Mouse (Mus musculus): Measurements from ENCODE around the gene Rab43. TPM values are rescaled to one million over a fixed set of nuclear protein-coding genes. Genes with fewer than 3 reads are reported as not detected.

Rab43 gene
- polyA plus RNA-seq, 1 experiment from 2014 or later, result 12.5 TPM

- WGBS, result 64% methylated on average over 5 of the region's 5 CpGs
- DNase-seq (no peak), ATAC-seq (ENCODE audit: insufficient read depth) (no peak)
- no peak overlapping the region for H3K27ac ChIP-seq (ENCODE audit: low read depth)
- H3K9ac ChIP-seq, result no peak overlapping the region
- H3K4me2 ChIP-seq, result no peak overlapping the region
- H3K4me3 ChIP-seq (ENCODE audit: low read depth, low read length), result no peak overlapping the region
- no peak for TF ChIP-seq CTCF (IDR thresholded peaks at IDR 0.05; ENCODE audit: low read depth)
- peaks cover 7% of the 10 kb centered on the region; the same call in 1 of the 2 replicates for H3K4me1 ChIP-seq (ENCODE audit: insufficient read depth)
- no peaks in the 10 kb centered on the region for H3K9me3 ChIP-seq (ENCODE audit: low read depth, low read length)
- no peaks in the 10 kb centered on the region for H3K27me3 ChIP-seq (ENCODE audit: insufficient read depth, low read length)
- H3K36me3 ChIP-seq (ENCODE audit: insufficient read depth), result peaks cover under 1% of the 10 kb centered on the region; the same call in 1 of the 2 replicates
Measured at GRCm38 (mm10) chr6:87786621-87787020, 25.3 kb downstream of the Rab43 start.

- no peaks in the 10 kb centered on the region for H3K27me3 ChIP-seq (ENCODE audit: insufficient read depth, low read length)
- no peak for TF ChIP-seq CTCF (IDR thresholded peaks at IDR 0.05; ENCODE audit: low read depth)
- no peak overlapping the region for H3K4me2 ChIP-seq
- no peak overlapping the region for H3K27ac ChIP-seq (ENCODE audit: low read depth)
- no peak overlapping the region for H3K9ac ChIP-seq
- no peak for ATAC-seq (ENCODE audit: insufficient read depth)
- no peak for DNase-seq
- H3K4me1 ChIP-seq (ENCODE audit: insufficient read depth), result no peaks in the 10 kb centered on the region
- no peaks in the 10 kb centered on the region for H3K36me3 ChIP-seq (ENCODE audit: insufficient read depth)
- WGBS, result 32% methylated on average over 8 of the region's 8 CpGs
- H3K4me3 ChIP-seq (ENCODE audit: low read depth, low read length), result no peak overlapping the region
- H3K9me3 ChIP-seq (ENCODE audit: low read depth, low read length), result no peaks in the 10 kb centered on the region
Measured at GRCm38 (mm10) chr6:87784033-87784432, 27.9 kb downstream of the Rab43 start.

GRCm38 (mm10) chr6:87780546-87781301 is 31.2 kb downstream of the Rab43 start:
- H3K9me3 ChIP-seq (ENCODE audit: low read depth, low read length), result no peaks in the 10 kb centered on the region
- TF ChIP-seq CTCF (IDR thresholded peaks at IDR 0.05; ENCODE audit: low read depth), result no peak
- H3K9ac ChIP-seq, result no peak overlapping the region
- H3K4me1 ChIP-seq (ENCODE audit: insufficient read depth), result no peaks in the 10 kb centered on the region
- no peaks in the 10 kb centered on the region for H3K27me3 ChIP-seq (ENCODE audit: insufficient read depth, low read length)
- ATAC-seq (ENCODE audit: insufficient read depth) (no peak), DNase-seq (no peak)
- WGBS, result 76% methylated on average over 10 of the region's 10 CpGs
- no peaks in the 10 kb centered on the region for H3K36me3 ChIP-seq (ENCODE audit: insufficient read depth)
- no peak overlapping the region for H3K27ac ChIP-seq (ENCODE audit: low read depth)
- no peak overlapping the region for H3K4me2 ChIP-seq
- H3K4me3 ChIP-seq (ENCODE audit: low read depth, low read length), result no peak overlapping the region

- Histone ChIP-seq H3K27ac (ENCODE audit: low read depth) (no peak overlapping the region), H3K9me3 (ENCODE audit: low read depth, low read length) (no peaks in the 10 kb centered on the region), H3K9ac (no peak overlapping the region), H3K27me3 (ENCODE audit: insufficient read depth, low read length) (no peaks in the 10 kb centered on the region), H3K4me1 (ENCODE audit: insufficient read depth) (no peaks in the 10 kb centered on the region), H3K36me3 (ENCODE audit: insufficient read depth) (no peaks in the 10 kb centered on the region), H3K4me2 (no peak overlapping the region), H3K4me3 (ENCODE audit: low read depth, low read length) (no peak overlapping the region)
- peak; percentile 7 for DNase-seq
- no peak for ATAC-seq (ENCODE audit: insufficient read depth)
- peak; percentile 30 for TF ChIP-seq CTCF (IDR thresholded peaks at IDR 0.05; ENCODE audit: low read depth)
- WGBS, result 84% methylated on average over 11 of the region's 11 CpGs
Measured at GRCm38 (mm10) chr6:87779174-87780165, 32.5 kb downstream of the Rab43 start.

GRCm38 (mm10) chr6:87778294-87779173 is 33.4 kb downstream of the Rab43 start:
- H3K36me3 ChIP-seq (ENCODE audit: insufficient read depth), result no peaks in the 10 kb centered on the region
- no peak for TF ChIP-seq CTCF (IDR thresholded peaks at IDR 0.05; ENCODE audit: low read depth)
- no peak overlapping the region for H3K27ac ChIP-seq (ENCODE audit: low read depth)
- no peaks in the 10 kb centered on the region for H3K27me3 ChIP-seq (ENCODE audit: insufficient read depth, low read length)
- peak; percentile 44; the same call in 1 of the 2 replicates for ATAC-seq (ENCODE audit: insufficient read depth)
- DNase-seq, result peak; percentile 52
- WGBS, result 58% methylated on average over 11 of the region's 11 CpGs
- H3K4me2 ChIP-seq, result no peak overlapping the region
- H3K9me3 ChIP-seq (ENCODE audit: low read depth, low read length), result no peaks in the 10 kb centered on the region
- H3K4me3 ChIP-seq (ENCODE audit: low read depth, low read length), result no peak overlapping the region
- H3K9ac ChIP-seq, result no peak overlapping the region
- H3K4me1 ChIP-seq (ENCODE audit: insufficient read depth), result no peaks in the 10 kb centered on the region

- Histone ChIP-seq H3K9me3 (ENCODE audit: low read depth, low read length) (no peaks in the 10 kb centered on the region), H3K4me3 (ENCODE audit: low read depth, low read length) (no peak within 1 kb of the TSS), H3K36me3 (ENCODE audit: insufficient read depth) (no peaks in the 10 kb centered on the region), H3K9ac (no peak within 1 kb of the TSS), H3K27me3 (ENCODE audit: insufficient read depth, low read length) (no peaks in the 10 kb centered on the region), H3K4me2 (no peak within 1 kb of the TSS), H3K27ac (ENCODE audit: low read depth) (no peak within 1 kb of the TSS), H3K4me1 (ENCODE audit: insufficient read depth) (no peaks in the 10 kb centered on the region)
- ATAC-seq (ENCODE audit: insufficient read depth) (no peak), DNase-seq (no peak)
- 57% methylated on average over 2 of the region's 2 CpGs for WGBS
- no peak for TF ChIP-seq CTCF (IDR thresholded peaks at IDR 0.05; ENCODE audit: low read depth)
Measured at GRCm38 (mm10) chr6:87777842-87778241, 34.1 kb downstream of the Rab43 start, which contains the start of gene Gp9. Gene Gp9 (plus strand): TSS chr6:87778072.
